Mouse (Mus musculus) embryo, embryonic 11.5 days (tissue): ENCODE measurements around the gene Trp63.

Experiments
- DNase-seq: peaks from one replicate; pipeline ENCODE4 v3.0.0-alpha.2; 2012; ENCODE audit warnings: low read depth, low spot score

Trp63 gene

GRCm38 (mm10) chr16:25779964-25780363, 96.4 kb downstream of the Trp63 start:
- no peak for DNase-seq

- DNase-seq = no peak
Measured at GRCm38 (mm10) chr16:25784246-25784645, 100.7 kb downstream of the Trp63 start.

GRCm38 (mm10) chr16:25786457-25786856, 102.9 kb downstream of the Trp63 start:
- no peak for DNase-seq

GRCm38 (mm10) chr16:25792640-25793266, 109.2 kb downstream of the Trp63 start:
- DNase-seq = no peak

GRCm38 (mm10) chr16:25797732-25798294, 114.2 kb downstream of the Trp63 start:
- no peak for DNase-seq

GRCm38 (mm10) chr16:25799618-25800017, 116.1 kb downstream of the Trp63 start:
- no peak for DNase-seq

GRCm38 (mm10) chr16:25804955-25805354, 121.4 kb downstream of the Trp63 start:
- DNase-seq = no peak

- DNase-seq = no peak
Measured at GRCm38 (mm10) chr16:25807116-25807515, 123.6 kb downstream of the Trp63 start.

GRCm38 (mm10) chr16:25817753-25818624, 134.4 kb downstream of the Trp63 start:
- no peak for DNase-seq

GRCm38 (mm10) chr16:25826016-25826415, 142.5 kb downstream of the Trp63 start:
- DNase-seq = no peak

GRCm38 (mm10) chr16:25832576-25832975, 149.0 kb downstream of the Trp63 start:
- DNase-seq = no peak

GRCm38 (mm10) chr16:25835301-25835700, 151.7 kb downstream of the Trp63 start:
- no peak for DNase-seq

- no peak for DNase-seq
Measured at GRCm38 (mm10) chr16:25835723-25836122, 152.2 kb downstream of the Trp63 start.

GRCm38 (mm10) chr16:25842996-25843395, 159.4 kb downstream of the Trp63 start:
- DNase-seq = no peak

- DNase-seq = no peak
Measured at GRCm38 (mm10) chr16:25843625-25844024, 160.1 kb downstream of the Trp63 start.

- DNase-seq = no peak
Measured at GRCm38 (mm10) chr16:25846611-25847010, 163.0 kb downstream of the Trp63 start.

GRCm38 (mm10) chr16:25848474-25848873, 164.9 kb downstream of the Trp63 start:
- no peak for DNase-seq

- DNase-seq = no peak
Measured at GRCm38 (mm10) chr16:25849593-25850464, 166.3 kb downstream of the Trp63 start.

- no peak for DNase-seq
Measured at GRCm38 (mm10) chr16:25860731-25861505, 177.4 kb downstream of the Trp63 start.

- no peak for DNase-seq
Measured at GRCm38 (mm10) chr16:25865096-25865869, 181.7 kb downstream of the Trp63 start.
